Mouse (Mus musculus) stomach, embryonic 15.5 days (tissue): ENCODE results near the gene Ltbp1. TPM values are rescaled to one million over a fixed set of nuclear protein-coding genes. Genes with fewer than 3 reads are reported as not detected.

Experiments
- ATAC-seq: fragments of 200-750 bp; cut with Nextera tagmentation; 2 replicates; pipeline ENCODE4 v1.8.0; 2017; ENCODE audit warnings: low read depth, moderate number of reproducible peaks, moderate TSS enrichment; ENCODE audit not compliant: insufficient read depth, low FRiP score
- H3K27ac ChIP-seq: fragments of 300-500 bp; sonication (generic); 2 replicates; pipeline ENCODE4 v1.5.1; 2015; ENCODE audit warnings: mild to moderate bottlenecking, inconsistent platforms
- H3K27me3 ChIP-seq: fragments of 300-500 bp; sonication (generic); replicated peaks from 2 replicates; pipeline ENCODE4 v1.6.1; 2015; ENCODE audit warnings: inconsistent platforms
- H3K36me3 ChIP-seq: fragments of 300-500 bp; sonication (generic); 2 replicates; pipeline ENCODE4 v1.6.1; 2015; ENCODE audit warnings: inconsistent platforms
- H3K4me1 ChIP-seq: fragments of 300-500 bp; sonication (generic); 2 replicates; pipeline ENCODE4 v1.6.1; 2015; ENCODE audit warnings: inconsistent platforms
- H3K4me2 ChIP-seq: fragments of 300-500 bp; sonication (generic); 2 replicates; pipeline ENCODE4 v1.6.1; 2015; ENCODE audit warnings: mild to moderate bottlenecking, inconsistent platforms
- H3K4me3 ChIP-seq: fragments of 300-500 bp; sonication (generic); replicated peaks from 2 replicates; pipeline ENCODE4 v1.5.1; 2015; ENCODE audit warnings: inconsistent platforms
- H3K9ac ChIP-seq: fragments of 300-500 bp; sonication (generic); 2 replicates; pipeline ENCODE4 v1.6.1; 2015; ENCODE audit warnings: inconsistent platforms
- H3K9me3 ChIP-seq: fragments of 300-500 bp; sonication (generic); 2 replicates; pipeline ENCODE4 v1.6.1; 2016; ENCODE audit warnings: inconsistent platforms
- WGBS: fragments of 180-500 bp; shearing (Covaris S2); methylation state at CpG from one replicate; pipeline ENCODE4 v1.1.7; 2015; 5-methylcytosine and 5-hydroxymethylcytosine counted together
- polyA plus RNA-seq: library from polyadenylated mRNA; unstranded; fragments of >200 nt; fragmentation: Nextera tagmentation; extraction: Ambion mirVana; gene quantifications from 2 replicates; pipeline ENCODE4 v1.2.1, GENCODE M21; 2015

The Ltbp1 gene
- polyA plus RNA-seq, 1 experiment from 2014 or later = 26.1 TPM

GRCm38 (mm10) chr17:75164566-75164965 lies 159.2 kb downstream of the Ltbp1 start:
- H3K9me3 ChIP-seq = no peaks in the 10 kb centered on the region
- no peaks in the 10 kb centered on the region for H3K27me3 ChIP-seq
- H3K4me2 ChIP-seq = no peak overlapping the region
- no peaks in the 10 kb centered on the region for H3K4me1 ChIP-seq
- no peak for ATAC-seq
- 80% methylated on average over 5 of the region's 5 CpGs for WGBS
- no peak overlapping the region for H3K27ac ChIP-seq
- no peak overlapping the region for H3K9ac ChIP-seq
- no peak overlapping the region for H3K4me3 ChIP-seq
- H3K36me3 ChIP-seq = no peaks in the 10 kb centered on the region

GRCm38 (mm10) chr17:75168572-75169200 lies 163.3 kb downstream of the Ltbp1 start:
- Histone ChIP-seq H3K4me1 (no peaks in the 10 kb centered on the region), H3K9ac (no peak overlapping the region), H3K27ac (no peak overlapping the region), H3K9me3 (no peaks in the 10 kb centered on the region), H3K36me3 (no peaks in the 10 kb centered on the region), H3K27me3 (no peaks in the 10 kb centered on the region), H3K4me3 (no peak overlapping the region), H3K4me2 (no peak overlapping the region)
- 76% methylated on average over 3 of the region's 3 CpGs for WGBS
- ATAC-seq = no peak

DNA sequence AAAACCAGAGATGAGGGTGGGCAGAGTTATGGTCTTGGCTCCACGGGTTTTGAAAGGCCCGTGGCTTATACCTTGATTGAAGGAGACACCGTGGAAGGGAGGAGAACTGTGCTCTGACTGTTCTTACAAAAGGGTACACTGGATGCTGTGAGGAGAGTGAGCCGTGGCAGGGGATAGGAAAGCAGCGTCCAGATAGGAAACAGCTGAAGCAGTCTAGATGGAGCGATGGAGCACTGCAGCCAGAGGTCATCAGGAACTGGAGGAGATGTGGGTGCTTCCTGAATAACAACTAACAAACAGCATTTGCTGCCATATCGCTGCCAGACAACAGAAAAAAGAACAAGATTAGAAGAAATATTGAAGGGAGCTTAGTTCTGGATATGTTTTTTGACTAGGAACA lies 166.3 kb downstream of the Ltbp1 start:
- WGBS = 80% methylated on average over 7 of the region's 7 CpGs
- no peak overlapping the region for H3K9ac ChIP-seq
- no peaks in the 10 kb centered on the region for H3K9me3 ChIP-seq
- ATAC-seq = no peak
- H3K27me3 ChIP-seq = no peaks in the 10 kb centered on the region
- no peak overlapping the region for H3K27ac ChIP-seq
- H3K4me3 ChIP-seq = no peak overlapping the region
- H3K36me3 ChIP-seq = no peaks in the 10 kb centered on the region
- no peaks in the 10 kb centered on the region for H3K4me1 ChIP-seq
- H3K4me2 ChIP-seq = no peak overlapping the region

GRCm38 (mm10) chr17:75172685-75173205 lies 167.4 kb downstream of the Ltbp1 start:
- whole genome bisulfite sequencing = 83% methylated on average over 7 of the region's 7 CpGs
- no peak overlapping the region for H3K27ac ChIP-seq
- H3K9ac ChIP-seq = no peak overlapping the region
- H3K4me1 ChIP-seq = no peaks in the 10 kb centered on the region
- no peak overlapping the region for H3K4me3 ChIP-seq
- no peak overlapping the region for H3K4me2 ChIP-seq
- H3K27me3 ChIP-seq = no peaks in the 10 kb centered on the region
- H3K36me3 ChIP-seq = no peaks in the 10 kb centered on the region
- H3K9me3 ChIP-seq = no peaks in the 10 kb centered on the region
- no peak for ATAC-seq

DNA sequence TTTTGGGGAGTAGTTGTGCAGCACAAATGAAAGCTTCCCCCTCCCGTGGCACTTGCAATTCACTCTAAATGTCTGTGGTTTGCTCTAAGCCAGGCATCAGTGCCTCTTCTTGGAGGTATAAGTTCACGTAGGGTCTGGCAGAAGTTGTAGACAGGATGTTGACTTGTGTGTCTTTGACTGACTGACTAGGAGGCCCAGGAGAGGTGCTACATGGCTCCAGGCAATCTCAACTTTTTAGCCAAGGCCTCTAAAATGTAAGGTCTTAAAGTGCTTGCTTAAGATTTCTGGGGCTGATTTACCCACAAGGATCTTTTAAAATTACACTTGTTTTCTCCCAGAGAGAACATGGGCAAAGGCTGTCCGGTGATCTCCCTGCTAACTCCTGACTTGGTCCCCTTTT lies 169.1 kb downstream of the Ltbp1 start:
- no peaks in the 10 kb centered on the region for H3K9me3 ChIP-seq
- no peaks in the 10 kb centered on the region for H3K36me3 ChIP-seq
- H3K27ac ChIP-seq = no peak overlapping the region
- no peak for ATAC-seq
- WGBS = 84% methylated on average over 3 of the region's 3 CpGs
- no peak overlapping the region for H3K4me3 ChIP-seq
- H3K27me3 ChIP-seq = no peaks in the 10 kb centered on the region
- H3K4me2 ChIP-seq = no peak overlapping the region
- H3K9ac ChIP-seq = no peak overlapping the region
- H3K4me1 ChIP-seq = peaks cover 8% of the 10 kb centered on the region; the same call in 1 of the 2 replicates

DNA sequence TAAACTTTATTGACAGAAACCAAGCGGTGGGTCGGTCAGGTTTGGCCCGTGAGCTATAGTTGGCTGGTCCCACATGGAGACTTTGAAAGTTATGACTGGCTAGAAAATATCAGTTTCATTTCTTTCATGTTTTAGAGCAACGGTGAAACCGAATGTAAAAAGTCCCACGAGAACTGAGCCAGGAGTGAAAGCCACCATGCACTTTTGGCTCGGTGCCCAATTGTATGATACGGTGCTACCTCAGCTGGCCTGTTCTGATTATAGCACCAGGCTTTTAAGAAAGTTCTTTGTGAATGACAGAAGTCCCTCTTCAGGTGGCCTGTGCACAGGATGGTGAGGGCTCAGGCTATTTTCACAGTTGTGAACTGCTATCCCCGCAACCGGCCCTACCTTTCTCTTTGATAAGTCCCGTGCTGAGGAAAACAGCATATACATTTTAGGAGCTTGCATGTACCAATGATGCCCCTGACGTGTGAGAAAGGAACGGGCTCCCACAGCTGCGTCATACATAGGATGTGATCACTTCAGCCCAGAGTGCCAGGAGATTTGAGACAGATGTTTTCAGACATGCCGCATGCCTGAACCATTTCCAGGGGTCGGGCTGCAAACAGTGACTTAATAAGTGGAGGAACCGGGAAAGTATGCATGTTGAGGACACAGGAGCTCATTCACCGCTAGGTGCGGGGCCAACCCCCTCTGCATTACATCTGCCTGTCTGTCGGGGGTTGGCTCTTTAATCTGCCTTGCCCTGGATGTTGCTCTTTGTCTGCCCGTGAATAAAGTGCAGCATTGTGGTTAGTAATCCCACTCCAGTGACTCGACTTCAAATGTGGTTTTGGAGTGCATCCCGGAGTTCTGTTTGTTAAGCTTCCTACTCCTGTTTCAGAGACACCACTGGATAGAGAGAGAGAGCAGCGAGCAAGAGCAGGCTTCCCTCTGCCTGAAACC lies 172.8 kb downstream of the Ltbp1 start:
- no peaks in the 10 kb centered on the region for H3K27me3 ChIP-seq
- H3K4me1 ChIP-seq = peaks cover 8% of the 10 kb centered on the region; the same call in 1 of the 2 replicates
- WGBS = 43% methylated on average over 24 of the region's 24 CpGs
- no peaks in the 10 kb centered on the region for H3K36me3 ChIP-seq
- no peak overlapping the region for H3K9ac ChIP-seq
- H3K4me2 ChIP-seq = peak overlapping the region; percentile 45
- H3K4me3 ChIP-seq = no peak overlapping the region
- peak overlapping the region; percentile 73 for H3K27ac ChIP-seq
- no peaks in the 10 kb centered on the region for H3K9me3 ChIP-seq
- peak; percentile 58; the same call in 1 of the 2 replicates for ATAC-seq

- no peaks in the 10 kb centered on the region for H3K27me3 ChIP-seq
- WGBS = 56% methylated on average over 8 of the region's 8 CpGs
- H3K4me3 ChIP-seq = no peak overlapping the region
- no peaks in the 10 kb centered on the region for H3K36me3 ChIP-seq
- 0 out of 2 replicates have a peak overlapping the region, but pooled peaks have one; percentile 49 for H3K27ac ChIP-seq
- H3K4me2 ChIP-seq = peak overlapping the region; percentile 45
- peaks cover 8% of the 10 kb centered on the region; the same call in 1 of the 2 replicates for H3K4me1 ChIP-seq
- H3K9me3 ChIP-seq = no peaks in the 10 kb centered on the region
- no peak for ATAC-seq
- H3K9ac ChIP-seq = no peak overlapping the region
Observed at GRCm38 (mm10) chr17:75179001-75179400, 173.6 kb downstream of the Ltbp1 start.

- 76% methylated on average over 4 of the region's 4 CpGs for WGBS
- H3K36me3 ChIP-seq = no peaks in the 10 kb centered on the region
- H3K27ac ChIP-seq = no peak overlapping the region
Observed at GRCm38 (mm10) chr17:75180301-75180700, 174.9 kb downstream of the Ltbp1 start.

GRCm38 (mm10) chr17:75180956-75181588 lies 175.7 kb downstream of the Ltbp1 start:
- WGBS = 34% methylated on average over 12 of the region's 12 CpGs
- Histone ChIP-seq H3K4me2 (peak overlapping the region; percentile 39), H3K4me1 (peaks cover 8% of the 10 kb centered on the region; the same call in 1 of the 2 replicates), H3K4me3 (peak overlapping the region; percentile 12; the same call in 1 of the 2 replicates), H3K27ac (no peak overlapping the region), H3K27me3 (no peaks in the 10 kb centered on the region), H3K36me3 (no peaks in the 10 kb centered on the region), H3K9me3 (no peaks in the 10 kb centered on the region), H3K9ac (no peak overlapping the region)
- no peak for ATAC-seq

More at GRCm38 (mm10) chr17:75180301-75180700, 174.9 kb downstream of the Ltbp1 start:
- H3K4me1 ChIP-seq = peaks cover 8% of the 10 kb centered on the region; the same call in 1 of the 2 replicates
- H3K9ac ChIP-seq = no peak overlapping the region
- ATAC-seq = no peak
- no peaks in the 10 kb centered on the region for H3K27me3 ChIP-seq
- H3K4me3 ChIP-seq = no peak overlapping the region
- H3K9me3 ChIP-seq = no peaks in the 10 kb centered on the region
- H3K4me2 ChIP-seq = no peak overlapping the region

- Histone ChIP-seq H3K36me3 (no peaks in the 10 kb centered on the region), H3K27me3 (no peaks in the 10 kb centered on the region), H3K4me1 (peaks cover 8% of the 10 kb centered on the region; the same call in 1 of the 2 replicates), H3K9me3 (no peaks in the 10 kb centered on the region), H3K4me2 (no peak overlapping the region), H3K27ac (no peak overlapping the region), H3K9ac (no peak overlapping the region), H3K4me3 (no peak overlapping the region)
- 79% methylated on average over 14 of the region's 14 CpGs for WGBS
- ATAC-seq = no peak
Observed at GRCm38 (mm10) chr17:75182319-75183001, 177.1 kb downstream of the Ltbp1 start.
